ENCODE assay signal across 16 mouse cellular contexts in the genomic region with DNA sequence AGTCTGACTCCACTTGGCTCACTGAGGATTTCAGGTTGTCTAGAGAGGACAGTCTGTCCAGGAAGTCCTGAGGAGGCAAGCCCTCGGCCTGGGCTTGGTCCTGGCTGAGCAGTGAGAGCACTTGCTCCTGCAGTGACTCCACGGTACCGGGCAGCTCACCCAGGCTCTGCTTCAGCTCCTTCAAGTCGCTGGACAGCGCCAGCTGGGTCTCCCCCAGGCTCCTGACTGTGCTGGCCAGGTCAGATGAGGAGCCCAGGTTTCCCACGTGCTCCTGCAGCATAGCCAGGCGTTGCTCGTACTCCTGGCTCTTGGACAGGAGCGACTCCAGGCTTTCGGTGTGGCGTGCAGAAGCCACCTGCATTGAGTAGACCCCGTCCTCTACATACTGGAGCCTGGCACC. TPM values are rescaled to one million over a fixed set of nuclear protein-coding genes. Genes with fewer than 3 reads are reported as not detected.
DNase-seq lines count a peak whose midpoint lies in the region; TF ChIP-seq lines count a peak whose summit lies in the region.
"Had no signal": no experiment of that assay in that cellular context is flagged by ENCODE, and none has a peak within 500 bp of the region (broad histone marks: within the 10 kb centered on the region; RNA-seq: fewer than 3 reads in every experiment).

No protein-coding gene starts in this region.

- no peaks in the 10 kb centered on the region for H3K9me3 ChIP-seq in E14TG2a.4 (ENCODE audit: low read length)
- H3K9me3 ChIP-seq: limb, embryonic 13.5 days; liver, embryonic 15.5 days; midbrain, embryonic 15.5 days; neural tube, embryonic 13.5 days had no signal

- peaks cover 62% of the 10 kb centered on the region for H3K36me3 ChIP-seq in E14TG2a.4 (ENCODE audit: insufficient read depth, low read length)

- peak overlapping the region; percentile 24; the same call in 1 of the 2 replicates for H3K4me3 ChIP-seq in E14TG2a.4 (replicated peaks; ENCODE audit: low read length)
- H3K4me3 ChIP-seq: limb, embryonic 13.5 days; liver, embryonic 15.5 days; midbrain, embryonic 15.5 days; myocyte; neural tube, embryonic 13.5 days had no signal

- peaks cover 96% of the 10 kb centered on the region for H3K4me1 ChIP-seq in E14TG2a.4 (replicated peaks; ENCODE audit: low read depth, low read length)

- DNase-seq in gastrocnemius, adult 18-20 months (ENCODE audit: low spot score), result peak; percentile 77
- DNase-seq in gastrocnemius, postnatal 4 days (ENCODE audit: low spot score in 2 of 2), result no peak
- peak; percentile 17 for DNase-seq in 3134 (ENCODE audit: extremely low read depth, insufficient read length, low spot score)
- DNase-seq in gastrocnemius, postnatal 25 days, result peak; percentile 78
- no peak for DNase-seq in adrenal gland, adult (ENCODE audit: inconsistent age in 2 of 2, low spot score in 1 of 2)
- no peak for DNase-seq in T-cell, adult 2 months (ENCODE audit: low spot score)
- DNase-seq: adrenal gland, postnatal 36 days; kidney, postnatal 4 days; lung, postnatal 4 days; thymus, postnatal 25 days had no signal

- TF ChIP-seq CTCF in E14TG2a.4 (conservative IDR thresholded peaks at IDR 0.05; ENCODE audit: low read length), result no peak

- H3K27me3 ChIP-seq in E14TG2a.4 (ENCODE audit: insufficient read depth, low read length), result peaks cover under 1% of the 10 kb centered on the region; the same call in 1 of the 2 replicates
- H3K27me3 ChIP-seq: limb, embryonic 13.5 days; midbrain, embryonic 15.5 days; neural tube, embryonic 13.5 days had no signal

RNA-seq across cellular contexts. Expression of gene Ckap4, which starts 6.2 kb away (rescaled TPM):
- 1 to 10 TPM; 5.7 to 8.4 TPM for total RNA-seq in gastrocnemius, adult 18-20 months (2021)
- total RNA-seq in gastrocnemius, postnatal 4 days (2021), result 100 to 1,000 TPM; 122 to 138 TPM
- total RNA-seq in gastrocnemius, postnatal 25 days (2021), result 10 to 100 TPM; 15.5 to 16.3 TPM

RNA-seq across cellular contexts. Expression of gene Tcp11l2, which starts 48.8 kb away (rescaled TPM):
- total RNA-seq in gastrocnemius, adult 18-20 months (2021), result 10 to 100 TPM; 35.9 to 52.2 TPM
- total RNA-seq in gastrocnemius, postnatal 4 days (2021), result 10 to 100 TPM; 41.9 to 48.3 TPM
- total RNA-seq in gastrocnemius, postnatal 25 days (2021), result 10 to 100 TPM; 39.2 to 47.0 TPM

Comparison
In these comparisons a context has a peak if more than half of its experiments do, and no peak if none do; other contexts are left out.
1. DNase-seq: peak in gastrocnemius, adult 18-20 months (single experiment), 3134 (single experiment) and gastrocnemius, postnatal 25 days (single experiment); none in gastrocnemius, postnatal 4 days (0 of 2), adrenal gland, adult (0 of 2) and T-cell, adult 2 months (single experiment).
2. RNA of gene Ckap4, which starts 6.2 kb away (total RNA-seq): 122 to 138 TPM in gastrocnemius, postnatal 4 days; 15.5 to 16.3 TPM in gastrocnemius, postnatal 25 days and 5.7 to 8.4 TPM in gastrocnemius, adult 18-20 months; every median in the first group is over 4 times any median in the second.